Mouse (Mus musculus) bone marrow, adult 2 months (tissue): ENCODE data around the gene Ptpn22. TPM values are rescaled to one million over a fixed set of nuclear protein-coding genes. Genes with fewer than 3 reads are reported as not detected.

Experiments
- H3K27ac ChIP-seq: fragments of 200-500 bp; 2 replicates; pipeline ENCODE4 v1.5.1; 2012; ENCODE audit warnings: low read depth, mild to moderate bottlenecking, control low read depth, inconsistent platforms, low read length; ENCODE audit not compliant: control insufficient read depth, poor library complexity, insufficient read depth
- H3K4me1 ChIP-seq: fragments of 200-500 bp; 2 replicates; pipeline ENCODE4 v1.6.1; 2011; ENCODE audit warnings: low read length; ENCODE audit not compliant: control insufficient read depth, insufficient read depth
- H3K4me3 ChIP-seq: fragments of 200-500 bp; replicated peaks from 2 replicates; pipeline ENCODE3; 2011; ENCODE audit warnings: mild to moderate bottlenecking, low read depth, low read length, control low read depth; ENCODE audit not compliant: control insufficient read depth
- CTCF ChIP-seq: fragments of 200-500 bp; IDR thresholded peaks from 2 replicates; pipeline ENCODE4 v1.5.1; 2011; ENCODE audit warnings: low read length, control low read depth; ENCODE audit not compliant: control insufficient read depth, insufficient read depth
- POLR2A ChIP-seq: fragments of 200-500 bp; IDR thresholded peaks from 2 replicates; pipeline ENCODE4 v1.6.1; 2011; ENCODE audit warnings: low read depth, mild to moderate bottlenecking, control low read depth, low read length, borderline replicate concordance; ENCODE audit not compliant: control insufficient read depth
- WGBS: fragments of 180-500 bp; shearing (Covaris S2); methylation state at CpG from one replicate; pipeline ENCODE4 v1.1.7; 2018; 5-methylcytosine and 5-hydroxymethylcytosine counted together
- polyA plus RNA-seq: library from polyadenylated mRNA; stranded (reverse); fragments of >200 nt; gene quantifications from 2 replicates; pipeline ENCODE4 v1.2.4, GENCODE M21; 2011; ENCODE audit warnings: low replicate concordance; ENCODE audit not compliant: missing spikeins, insufficient read depth, insufficient read length

Gene Ptpn22
- polyA plus RNA-seq, 1 experiment: 44.2 TPM

DNA sequence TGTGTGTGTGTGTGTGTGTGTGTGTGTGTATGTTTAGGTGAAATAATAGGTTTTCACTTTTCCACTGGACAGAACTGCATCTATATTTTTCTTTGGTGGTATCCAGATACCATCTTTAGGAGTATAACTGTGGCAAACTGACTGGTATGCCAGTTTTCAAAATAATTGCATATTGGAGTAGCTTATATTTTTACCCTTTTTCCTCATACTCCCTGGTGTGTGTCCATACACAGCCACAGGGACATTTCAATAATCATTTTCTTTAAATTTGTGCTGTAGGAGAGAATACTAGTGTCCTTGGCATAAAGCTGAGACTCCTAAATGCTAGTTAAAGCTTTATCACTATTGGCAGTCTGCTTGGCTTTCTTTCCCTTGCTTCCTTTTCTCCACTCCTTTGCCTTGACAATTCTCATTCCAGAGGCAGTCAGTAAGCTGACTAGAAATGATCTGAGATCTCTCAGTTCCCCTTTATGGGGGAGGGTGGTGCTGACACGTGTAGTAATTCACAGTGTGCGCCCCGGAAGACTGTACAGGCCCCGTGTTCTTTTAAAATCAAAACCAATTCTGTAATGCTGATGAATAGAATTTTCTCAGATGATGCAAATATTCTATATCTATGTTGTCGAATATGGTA is 56.7 kb downstream of the Ptpn22 start:
- 2% methylated on average over 5 of the region's 5 CpGs for WGBS
- H3K4me3 ChIP-seq: peak overlapping the region; percentile 14
- no peak for TF ChIP-seq CTCF
- no peak for TF ChIP-seq POLR2A
- peaks cover 2% of the 10 kb centered on the region; the same call in 1 of the 2 replicates for H3K4me1 ChIP-seq
- H3K27ac ChIP-seq: no peak overlapping the region

DNA sequence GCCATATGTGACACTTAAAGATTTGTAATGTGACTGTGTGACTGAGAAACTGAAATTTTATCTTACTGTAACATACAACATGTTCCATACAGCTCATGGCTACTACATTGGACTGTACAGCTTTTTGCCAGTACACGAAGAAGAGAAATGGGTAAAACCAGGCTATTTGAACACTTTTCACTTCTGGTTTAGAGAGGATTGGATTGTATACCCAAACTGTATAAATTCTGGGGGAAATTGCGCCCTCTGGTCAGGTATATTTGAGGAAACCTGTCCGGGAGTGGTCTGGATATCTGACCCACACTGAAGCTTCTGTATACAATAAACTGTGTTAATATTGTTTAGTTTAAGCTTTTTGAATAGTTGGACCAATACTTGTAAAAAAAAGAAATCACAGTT is 57.2 kb downstream of the Ptpn22 start:
- Histone ChIP-seq H3K4me1 (peaks cover 2% of the 10 kb centered on the region; the same call in 1 of the 2 replicates), H3K4me3 (no peak overlapping the region), H3K27ac (no peak overlapping the region)
- 18% methylated on average over 3 of the region's 3 CpGs for WGBS
- TF ChIP-seq POLR2A (no peak), CTCF (no peak)

DNA sequence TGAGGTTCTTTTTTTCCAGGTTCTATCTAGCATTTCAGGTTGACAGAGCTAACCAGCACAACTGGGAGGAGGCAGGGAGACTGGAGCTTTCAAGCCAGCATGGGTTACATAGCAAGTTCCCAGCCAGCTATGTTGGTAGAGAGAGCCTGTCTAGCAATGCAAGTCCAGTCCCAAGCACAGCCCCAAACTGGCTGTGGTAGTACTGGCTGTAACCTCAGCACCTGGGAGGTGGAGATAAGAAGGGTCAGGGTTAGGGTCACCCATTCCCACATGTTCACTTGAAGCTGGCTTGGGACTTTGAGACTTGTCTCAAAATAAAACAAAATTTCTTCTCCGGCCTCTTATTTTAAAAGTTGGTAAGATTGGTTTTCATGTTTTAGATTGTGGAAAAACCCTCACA is 60.5 kb downstream of the Ptpn22 start:
- no peak overlapping the region for H3K27ac ChIP-seq
- H3K4me3 ChIP-seq: no peak overlapping the region
- WGBS: 88% methylated on average over 1 of the region's 1 CpGs
- TF ChIP-seq POLR2A (no peak), CTCF (no peak)
- peaks cover 4% of the 10 kb centered on the region for H3K4me1 ChIP-seq

DNA sequence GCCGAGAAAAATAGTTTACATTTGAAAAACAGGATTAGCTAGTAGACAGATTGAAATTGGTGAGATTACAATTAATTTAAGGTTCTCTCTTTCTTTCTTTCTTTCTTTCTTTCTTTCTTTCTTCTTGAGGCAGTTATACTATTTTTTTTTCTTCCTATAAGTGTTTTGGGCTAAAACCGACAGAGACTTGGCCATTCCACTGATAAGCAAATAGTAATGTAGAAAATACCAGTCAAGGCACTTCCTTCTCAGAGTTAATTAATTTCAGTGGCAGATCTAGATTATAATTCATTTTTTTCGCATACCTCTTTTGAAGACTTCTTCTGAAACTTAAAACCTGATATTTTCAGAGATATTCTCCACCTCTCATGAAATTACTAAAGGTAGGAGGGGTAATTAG is 65.7 kb downstream of the Ptpn22 start:
- H3K4me1 ChIP-seq: peaks cover 2% of the 10 kb centered on the region; the same call in 1 of the 2 replicates
- H3K4me3 ChIP-seq: no peak overlapping the region
- no peak overlapping the region for H3K27ac ChIP-seq
- TF ChIP-seq POLR2A: no peak
- TF ChIP-seq CTCF: no peak
- WGBS: 54% methylated on average over 3 of the region's 3 CpGs

DNA sequence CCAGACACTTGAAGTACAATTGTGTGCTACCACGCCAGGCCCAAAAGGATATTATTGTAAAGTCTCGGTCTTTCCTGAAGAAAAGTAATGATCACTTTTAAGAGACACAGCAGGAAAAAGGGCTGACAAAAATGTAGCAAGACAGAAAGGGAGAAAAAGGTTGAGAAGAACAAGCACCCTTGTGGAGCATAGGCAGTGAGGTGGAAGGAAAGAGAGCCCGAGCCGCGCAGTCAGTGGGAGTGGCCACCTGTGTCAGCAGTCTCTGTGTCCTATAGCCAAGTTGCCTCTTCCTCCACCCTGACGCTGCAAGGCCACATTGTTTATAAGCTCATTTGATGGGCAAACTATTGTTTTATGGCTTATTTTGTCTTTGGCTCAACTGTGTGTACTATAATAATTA is 67.9 kb downstream of the Ptpn22 start:
- H3K4me1 ChIP-seq: peaks cover 2% of the 10 kb centered on the region; the same call in 1 of the 2 replicates
- no peak overlapping the region for H3K27ac ChIP-seq
- no peak for TF ChIP-seq POLR2A
- no peak for TF ChIP-seq CTCF
- H3K4me3 ChIP-seq: no peak overlapping the region
- 9% methylated on average over 6 of the region's 6 CpGs for WGBS

DNA sequence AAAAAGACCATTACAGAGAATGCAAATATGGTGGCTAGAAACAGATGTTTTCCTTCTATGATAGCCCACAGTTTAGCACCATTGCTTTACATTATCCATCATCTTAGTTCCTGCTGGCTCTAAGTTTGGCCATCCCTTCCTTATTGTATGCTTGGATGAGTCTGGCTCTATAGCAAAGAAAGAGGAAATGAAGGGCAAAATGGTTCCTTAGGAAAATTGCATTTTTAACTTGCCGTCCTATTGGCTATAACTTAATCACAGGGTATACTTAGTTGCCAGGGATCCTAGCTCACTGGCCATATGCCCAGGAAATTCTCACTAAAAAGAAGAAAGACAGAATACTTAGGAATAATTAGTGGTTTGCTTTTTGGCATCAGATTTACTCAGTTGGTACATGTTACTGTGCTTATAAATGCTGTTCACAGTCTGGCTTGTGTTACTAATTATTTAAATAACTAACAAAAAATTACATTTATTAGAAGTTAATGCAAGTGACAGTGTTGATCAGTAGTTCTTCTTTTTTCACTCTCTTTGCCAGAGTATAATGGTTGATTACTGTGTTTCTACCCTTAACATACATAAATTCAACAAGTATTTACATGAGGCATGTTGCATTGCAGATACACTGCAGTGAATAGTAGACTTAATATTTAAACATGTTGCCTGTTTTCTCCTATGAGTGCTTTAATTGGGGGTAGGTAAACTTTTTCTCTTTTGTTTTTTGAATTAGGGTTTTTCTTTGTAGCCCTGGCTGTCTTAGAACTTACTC is 85.4 kb downstream of the Ptpn22 start:
- 69% methylated on average over 1 of the region's 1 CpGs for WGBS
- Histone ChIP-seq H3K27ac (no peak overlapping the region), H3K4me1 (no peaks in the 10 kb centered on the region; the same call in 1 of the 2 replicates), H3K4me3 (no peak overlapping the region)
- no peak for TF ChIP-seq CTCF
- no peak for TF ChIP-seq POLR2A

DNA sequence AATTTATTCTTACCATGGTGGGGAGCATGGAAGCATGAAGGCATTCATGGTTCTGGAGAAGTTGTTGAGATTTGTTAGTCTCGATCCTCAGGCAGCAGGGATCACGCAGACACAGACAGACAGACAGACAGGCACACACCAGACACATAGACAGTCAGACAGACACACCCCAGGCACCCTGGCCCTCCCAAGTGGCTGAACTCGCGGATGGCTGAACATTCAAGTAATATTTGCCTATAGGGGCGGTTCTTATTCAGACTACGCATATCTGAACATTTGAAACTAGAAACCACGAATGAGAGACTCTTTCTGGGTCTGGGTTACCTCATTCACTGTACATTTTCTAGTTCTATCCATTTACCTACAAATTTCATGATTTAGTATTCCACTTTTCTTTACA is 89.1 kb downstream of the Ptpn22 start:
- TF ChIP-seq CTCF: no peak
- TF ChIP-seq POLR2A: no peak
- Histone ChIP-seq H3K27ac (no peak overlapping the region), H3K4me3 (no peak overlapping the region), H3K4me1 (no peaks in the 10 kb centered on the region; the same call in 1 of the 2 replicates)
- 81% methylated on average over 7 of the region's 7 CpGs for WGBS

DNA sequence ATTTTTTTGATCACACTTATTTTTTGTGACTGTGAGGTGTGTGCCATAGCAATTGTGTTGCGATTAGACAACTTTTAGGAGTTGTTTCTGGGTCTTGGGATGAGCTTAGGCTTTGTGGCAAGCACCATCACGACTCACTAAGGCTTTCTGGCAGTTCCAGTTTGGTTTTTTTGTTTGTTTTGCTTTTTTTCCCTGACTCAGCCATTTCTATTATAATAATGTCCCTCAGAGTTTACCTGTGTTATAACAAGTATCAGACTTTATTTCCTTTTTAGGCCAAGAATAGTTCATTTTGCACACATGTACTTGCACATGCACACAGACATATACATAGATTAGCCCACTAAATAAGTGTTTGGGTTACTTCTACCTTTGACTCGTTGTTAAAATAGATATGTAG is 101.0 kb downstream of the Ptpn22 start:
- TF ChIP-seq POLR2A (no peak), CTCF (no peak)
- H3K4me1 ChIP-seq: no peaks in the 10 kb centered on the region; the same call in 1 of the 2 replicates
- no peak overlapping the region for H3K27ac ChIP-seq
- H3K4me3 ChIP-seq: no peak overlapping the region
- 81% methylated on average over 3 of the region's 3 CpGs for WGBS

Other genes starting within 250 kb of the Ptpn22 start
- gene Atg4a-ps, start 213.7 kb upstream of the Ptpn22 start, polyA plus RNA-seq: 1.4 and 2.0 TPM in 2 replicates
- gene Olfml3, start 121.8 kb upstream of the Ptpn22 start, polyA plus RNA-seq: 2.3 and 5.1 TPM in 2 replicates
- not detected in 2 replicates for gene Gm10964, start 120.4 kb upstream of the Ptpn22 start, polyA plus RNA-seq
- gene Hipk1, start 68.2 kb upstream of the Ptpn22 start, polyA plus RNA-seq: 50.9 and 80.9 TPM in 2 replicates
- gene Dclre1b, start 50.4 kb upstream of the Ptpn22 start, polyA plus RNA-seq: 9.1 and 17.6 TPM in 2 replicates
- gene Ap4b1, start 50.3 kb upstream of the Ptpn22 start, polyA plus RNA-seq: 27.7 and 34.2 TPM in 2 replicates
- gene Gm43064, start 50.2 kb upstream of the Ptpn22 start, polyA plus RNA-seq: not detected in 2 replicates
- gene Bcl2l15, start 27.2 kb upstream of the Ptpn22 start, polyA plus RNA-seq: 6.5 and 11.2 TPM in 2 replicates
- gene Rsbn1, start 54.3 kb downstream of the Ptpn22 start, polyA plus RNA-seq: 5.2 and 9.3 TPM in 2 replicates
- 15.1 and 23.1 TPM in 2 replicates for gene Phtf1, start 108.3 kb downstream of the Ptpn22 start, polyA plus RNA-seq